Mouse (Mus musculus) heart, embryonic 10.5 days (tissue): ENCODE data around the gene Ston2. TPM values are rescaled to one million over a fixed set of nuclear protein-coding genes. Genes with fewer than 3 reads are reported as not detected.

ENCODE experiments used
- DNase-seq: peaks from one replicate; pipeline ENCODE4 v3.0.0-alpha.2; 2017; ENCODE audit warnings: low spot score
- H3K27ac ChIP-seq: fragments of 300-500 bp; sonication (generic); 2 replicates; pipeline ENCODE4 v1.5.1; 2016; ENCODE audit warnings: mild to moderate bottlenecking
- H3K27me3 ChIP-seq: fragments of 300-500 bp; sonication (generic); 2 replicates; pipeline ENCODE4 v1.6.1; 2016; ENCODE audit warnings: mild to moderate bottlenecking; ENCODE audit not compliant: poor library complexity, insufficient read depth, severe bottlenecking
- H3K36me3 ChIP-seq: fragments of 300-500 bp; sonication (generic); 2 replicates; pipeline ENCODE4 v1.6.1; 2016; ENCODE audit warnings: mild to moderate bottlenecking, moderate library complexity
- H3K4me1 ChIP-seq: fragments of 300-500 bp; sonication (generic); 2 replicates; pipeline ENCODE4 v1.6.1; 2016; ENCODE audit warnings: mild to moderate bottlenecking
- H3K4me3 ChIP-seq: fragments of 300-500 bp; sonication (generic); 2 replicates; pipeline ENCODE4 v1.5.1; 2016; ENCODE audit warnings: mild to moderate bottlenecking, moderate library complexity
- H3K9me3 ChIP-seq: fragments of 300-500 bp; sonication (generic); 2 replicates; pipeline ENCODE4 v1.6.1; 2016; ENCODE audit warnings: mild to moderate bottlenecking, moderate library complexity
- WGBS: fragments of 180-500 bp; shearing (Covaris S2); methylation state at CpG from one replicate; pipeline ENCODE4 v1.1.7; 2016; 5-methylcytosine and 5-hydroxymethylcytosine counted together
- polyA plus RNA-seq: library from polyadenylated mRNA; unstranded; fragments of >200 nt; fragmentation: Nextera tagmentation; extraction: Ambion mirVana; gene quantifications from 2 replicates; pipeline ENCODE4 v1.2.1, GENCODE M21; 2016

The Ston2 gene
- polyA plus RNA-seq, 1 experiment from 2014 or later, result 8.6 TPM

GRCm38 (mm10) chr12:91736221-91736980, 51.8 kb downstream of the Ston2 start:
- 88% methylated on average over 15 of the region's 15 CpGs for WGBS
- no peaks in the 10 kb centered on the region for H3K27me3 ChIP-seq
- no peak overlapping the region for H3K27ac ChIP-seq
- H3K36me3 ChIP-seq, result no peaks in the 10 kb centered on the region
- no peak for DNase-seq
- no peaks in the 10 kb centered on the region for H3K9me3 ChIP-seq
- H3K4me3 ChIP-seq, result no peak overlapping the region
- H3K4me1 ChIP-seq, result 0 out of 2 replicates have a peak, but pooled peaks cover 3% of the 10 kb centered on the region

GRCm38 (mm10) chr12:91734246-91735027, 53.8 kb downstream of the Ston2 start:
- no peaks in the 10 kb centered on the region for H3K36me3 ChIP-seq
- 0 out of 2 replicates have a peak, but pooled peaks cover 3% of the 10 kb centered on the region for H3K4me1 ChIP-seq
- H3K4me3 ChIP-seq, result no peak overlapping the region
- H3K27ac ChIP-seq, result no peak overlapping the region
- DNase-seq, result no peak
- H3K9me3 ChIP-seq, result no peaks in the 10 kb centered on the region
- no peaks in the 10 kb centered on the region for H3K27me3 ChIP-seq
- WGBS, result 59% methylated on average over 15 of the region's 15 CpGs

- no peak for DNase-seq
- H3K36me3 ChIP-seq, result no peaks in the 10 kb centered on the region
- WGBS, result 77% methylated on average over 6 of the region's 6 CpGs
Measured at GRCm38 (mm10) chr12:91732729-91733448, 55.3 kb downstream of the Ston2 start.

GRCm38 (mm10) chr12:91726202-91726601, 62.0 kb downstream of the Ston2 start:
- Histone ChIP-seq H3K4me3 (no peak overlapping the region), H3K9me3 (no peaks in the 10 kb centered on the region), H3K36me3 (no peaks in the 10 kb centered on the region), H3K4me1 (0 out of 2 replicates have a peak, but pooled peaks cover 3% of the 10 kb centered on the region), H3K27ac (no peak overlapping the region), H3K27me3 (no peaks in the 10 kb centered on the region)
- WGBS, result 88% methylated on average over 7 of the region's 7 CpGs
- no peak for DNase-seq

More at GRCm38 (mm10) chr12:91732729-91733448, 55.3 kb downstream of the Ston2 start:
- Histone ChIP-seq H3K27ac (no peak overlapping the region), H3K4me1 (0 out of 2 replicates have a peak, but pooled peaks cover 3% of the 10 kb centered on the region), H3K27me3 (no peaks in the 10 kb centered on the region), H3K4me3 (no peak overlapping the region), H3K9me3 (no peaks in the 10 kb centered on the region)

DNA sequence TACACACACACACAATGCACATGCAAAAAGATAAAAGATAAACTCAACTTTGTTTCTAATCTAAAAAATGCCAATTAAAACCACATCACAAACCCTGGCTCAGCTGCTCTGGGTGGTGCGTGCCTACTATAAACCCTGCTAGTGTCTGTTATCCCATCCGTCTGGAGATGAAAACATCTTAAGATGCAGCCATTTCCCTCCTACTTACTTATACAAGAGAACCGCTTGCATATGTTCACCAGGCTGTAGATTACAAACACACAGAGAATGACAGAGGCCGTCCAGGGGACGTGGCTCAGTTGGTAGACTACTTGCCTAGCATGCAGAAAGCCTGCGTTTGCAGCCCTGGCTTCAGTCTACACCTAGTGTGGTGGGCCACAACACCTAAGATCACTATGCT, 64.3 kb downstream of the Ston2 start:
- no peak for DNase-seq
- WGBS, result 87% methylated on average over 6 of the region's 6 CpGs
- H3K9me3 ChIP-seq, result no peaks in the 10 kb centered on the region
- no peaks in the 10 kb centered on the region for H3K27me3 ChIP-seq
- H3K27ac ChIP-seq, result no peak overlapping the region
- H3K4me3 ChIP-seq, result no peak overlapping the region
- no peaks in the 10 kb centered on the region for H3K36me3 ChIP-seq
- H3K4me1 ChIP-seq, result 0 out of 2 replicates have a peak, but pooled peaks cover 3% of the 10 kb centered on the region

DNA sequence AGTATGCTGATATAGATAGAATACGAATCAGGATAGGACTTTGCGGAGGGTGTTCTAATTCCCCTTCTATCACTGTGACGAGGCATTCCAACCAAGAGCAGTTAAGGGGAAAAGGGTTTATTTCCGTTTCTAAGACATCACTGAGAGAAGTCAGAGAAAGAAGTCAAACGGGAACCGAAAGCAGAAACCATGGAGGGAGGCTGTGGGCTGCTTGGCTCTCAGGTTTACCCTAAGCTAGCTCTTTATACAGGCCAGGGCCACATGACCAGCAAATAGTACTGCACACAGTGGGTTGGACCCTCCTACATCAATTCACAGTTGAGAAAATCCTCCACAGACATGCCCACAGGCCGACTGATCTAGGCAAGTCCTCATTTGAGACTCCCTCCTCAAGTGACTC, 69.1 kb downstream of the Ston2 start:
- Histone ChIP-seq H3K36me3 (no peaks in the 10 kb centered on the region), H3K27ac (no peak overlapping the region), H3K27me3 (no peaks in the 10 kb centered on the region), H3K4me1 (no peaks in the 10 kb centered on the region), H3K4me3 (no peak overlapping the region), H3K9me3 (no peaks in the 10 kb centered on the region)
- 78% methylated on average over 7 of the region's 7 CpGs for WGBS
- DNase-seq, result no peak

DNA sequence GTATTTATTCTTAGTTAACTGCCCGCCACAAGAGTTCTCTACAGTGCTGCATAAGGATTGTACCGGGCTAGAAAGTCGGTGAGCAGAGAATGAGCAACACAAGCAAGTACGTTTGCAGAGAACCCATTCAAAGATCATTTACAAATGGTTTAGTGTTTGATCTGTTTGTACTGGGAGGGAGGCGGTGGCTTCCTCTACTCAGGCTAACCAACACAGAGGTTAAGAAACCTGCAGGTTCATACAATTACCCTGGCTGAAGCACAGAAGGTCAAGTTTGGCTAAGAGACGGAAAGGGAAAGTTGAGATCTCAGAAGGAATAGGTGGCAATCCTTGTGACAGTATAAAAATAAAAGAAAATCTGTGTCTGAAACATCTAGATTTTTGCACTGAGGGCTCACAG, 72.5 kb downstream of the Ston2 start:
- Histone ChIP-seq H3K4me3 (no peak overlapping the region), H3K27me3 (no peaks in the 10 kb centered on the region), H3K9me3 (no peaks in the 10 kb centered on the region), H3K27ac (no peak overlapping the region), H3K4me1 (0 out of 2 replicates have a peak, but pooled peaks cover 2% of the 10 kb centered on the region), H3K36me3 (no peaks in the 10 kb centered on the region)
- WGBS, result 87% methylated on average over 6 of the region's 6 CpGs
- DNase-seq, result no peak

DNA sequence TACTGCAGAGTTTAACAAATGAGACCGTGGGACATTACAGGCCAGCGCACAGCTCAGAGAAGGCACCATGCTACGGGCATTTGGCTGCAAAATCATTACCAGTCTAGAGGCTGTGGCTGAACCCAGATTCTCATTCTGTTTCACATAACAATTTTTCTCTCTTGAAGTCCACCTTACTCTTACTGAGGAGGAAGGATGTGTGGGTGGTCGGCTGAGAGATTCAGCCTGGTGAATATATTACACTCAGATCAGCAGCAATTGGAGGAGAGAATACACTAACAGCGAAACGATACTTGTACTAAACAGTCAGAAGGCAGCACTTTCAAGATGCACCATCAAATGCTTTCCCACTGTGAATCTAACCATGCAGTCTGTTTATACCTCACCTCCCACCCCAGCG, 74.8 kb downstream of the Ston2 start:
- WGBS, result 91% methylated on average over 7 of the region's 7 CpGs
- H3K36me3 ChIP-seq, result no peaks in the 10 kb centered on the region
- no peak overlapping the region for H3K27ac ChIP-seq
- no peaks in the 10 kb centered on the region for H3K27me3 ChIP-seq
- no peaks in the 10 kb centered on the region for H3K9me3 ChIP-seq
- peaks cover 9% of the 10 kb centered on the region; the same call in 1 of the 2 replicates for H3K4me1 ChIP-seq
- H3K4me3 ChIP-seq, result no peak overlapping the region
- DNase-seq, result no peak

GRCm38 (mm10) chr12:91711655-91712054, 76.5 kb downstream of the Ston2 start:
- no peak overlapping the region for H3K27ac ChIP-seq
- DNase-seq, result no peak
- no peaks in the 10 kb centered on the region for H3K27me3 ChIP-seq
- 89% methylated on average over 4 of the region's 4 CpGs for WGBS
- H3K4me3 ChIP-seq, result no peak overlapping the region
- H3K4me1 ChIP-seq, result peaks cover 14% of the 10 kb centered on the region; the same call in 1 of the 2 replicates
- H3K36me3 ChIP-seq, result no peaks in the 10 kb centered on the region
- no peaks in the 10 kb centered on the region for H3K9me3 ChIP-seq

DNA sequence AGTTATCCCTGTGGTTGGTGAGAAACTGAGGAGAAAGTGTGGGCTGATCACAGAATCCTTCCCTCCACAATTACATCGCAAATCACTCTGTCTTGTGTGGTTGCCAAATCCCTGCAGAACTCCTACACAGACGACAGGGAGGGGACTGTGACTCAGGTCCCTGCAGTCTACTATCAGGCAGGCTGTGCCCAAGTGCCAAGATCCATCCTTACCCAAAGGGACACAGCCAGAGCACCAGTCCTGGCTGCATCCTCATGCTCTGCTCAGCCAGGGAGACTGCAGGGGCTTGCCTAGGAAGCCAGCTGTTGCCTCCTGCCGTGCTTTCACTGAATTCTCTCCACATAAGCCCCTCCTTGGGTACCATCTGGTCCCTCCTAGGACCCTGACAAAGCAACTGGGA, 77.3 kb downstream of the Ston2 start:
- Histone ChIP-seq H3K27ac (no peak overlapping the region; the same call in 1 of the 2 replicates), H3K9me3 (no peaks in the 10 kb centered on the region), H3K4me1 (peaks cover 14% of the 10 kb centered on the region; the same call in 1 of the 2 replicates), H3K36me3 (no peaks in the 10 kb centered on the region), H3K27me3 (no peaks in the 10 kb centered on the region), H3K4me3 (no peak overlapping the region)
- WGBS, result 45% methylated on average over 3 of the region's 3 CpGs
- no peak for DNase-seq

- H3K4me3 ChIP-seq, result no peak overlapping the region
- H3K36me3 ChIP-seq, result no peaks in the 10 kb centered on the region
- peaks cover 14% of the 10 kb centered on the region; the same call in 1 of the 2 replicates for H3K4me1 ChIP-seq
- DNase-seq, result no peak
- H3K27me3 ChIP-seq, result no peaks in the 10 kb centered on the region
- H3K27ac ChIP-seq, result no peak overlapping the region
- H3K9me3 ChIP-seq, result no peaks in the 10 kb centered on the region
- WGBS, result 39% methylated on average over 6 of the region's 6 CpGs
Measured at GRCm38 (mm10) chr12:91709634-91710033, 78.6 kb downstream of the Ston2 start.

- WGBS, result 59% methylated on average over 5 of the region's 5 CpGs
- H3K27ac ChIP-seq, result no peak overlapping the region
- DNase-seq, result no peak
Measured at GRCm38 (mm10) chr12:91709232-91709631, 79.0 kb downstream of the Ston2 start.

More at GRCm38 (mm10) chr12:91709232-91709631, 79.0 kb downstream of the Ston2 start:
- no peaks in the 10 kb centered on the region for H3K36me3 ChIP-seq
- H3K4me1 ChIP-seq, result peaks cover 14% of the 10 kb centered on the region; the same call in 1 of the 2 replicates
- no peaks in the 10 kb centered on the region for H3K27me3 ChIP-seq
- no peaks in the 10 kb centered on the region for H3K9me3 ChIP-seq
- no peak overlapping the region for H3K4me3 ChIP-seq
